Mouse (Mus musculus) testis, adult 2 months (tissue): ENCODE measurements around the gene 2310039H08Rik. TPM values are rescaled to one million over a fixed set of nuclear protein-coding genes. Genes with fewer than 3 reads are reported as not detected.

Source experiments
- H3K27ac ChIP-seq: fragments of 200-500 bp; 2 replicates; pipeline ENCODE4 v1.5.1; 2012; ENCODE audit warnings: low read depth, low read length; ENCODE audit not compliant: control insufficient read depth, insufficient read depth
- H3K27me3 ChIP-seq: fragments of 200-500 bp; 2 replicates; pipeline ENCODE4 v1.6.1; 2012; ENCODE audit warnings: mild to moderate bottlenecking, low read length, moderate library complexity; ENCODE audit not compliant: control insufficient read depth, insufficient read depth
- H3K36me3 ChIP-seq: fragments of 200-500 bp; 2 replicates; pipeline ENCODE4 v1.6.1; 2012; ENCODE audit warnings: mild to moderate bottlenecking, low read length; ENCODE audit not compliant: control insufficient read depth, insufficient read depth
- H3K4me1 ChIP-seq: fragments of 200-500 bp; 2 replicates; pipeline ENCODE4 v1.6.1; 2012; ENCODE audit warnings: low read length; ENCODE audit not compliant: control insufficient read depth, insufficient read depth
- H3K4me3 ChIP-seq: fragments of 200-500 bp; 2 replicates; pipeline ENCODE4 v1.5.1; 2012; ENCODE audit warnings: low read depth, mild to moderate bottlenecking, low read length, moderate library complexity, mixed read lengths; ENCODE audit not compliant: control insufficient read depth
- CTCF ChIP-seq: fragments of 200-500 bp; IDR thresholded peaks from 2 replicates; pipeline ENCODE4 v1.5.1; 2012; ENCODE audit warnings: low read depth, mild to moderate bottlenecking, inconsistent platforms, low read length, moderate library complexity; ENCODE audit not compliant: control insufficient read depth, insufficient read depth, insufficient replicate concordance
- POLR2A ChIP-seq: fragments of 200-500 bp; IDR thresholded peaks from 2 replicates; pipeline ENCODE4 v1.6.1; 2012; ENCODE audit warnings: low read depth, mild to moderate bottlenecking, inconsistent platforms, low read length, moderate library complexity; ENCODE audit not compliant: control insufficient read depth
- polyA plus RNA-seq: library from polyadenylated mRNA; depleted of rRNA; stranded (reverse); fragments of >200 nt; gene quantifications from 2 replicates; pipeline ENCODE4 v1.2.3, GENCODE M21; 2012

The 2310039H08Rik gene
- polyA plus RNA-seq, 1 experiment = 86.6 TPM

DNA sequence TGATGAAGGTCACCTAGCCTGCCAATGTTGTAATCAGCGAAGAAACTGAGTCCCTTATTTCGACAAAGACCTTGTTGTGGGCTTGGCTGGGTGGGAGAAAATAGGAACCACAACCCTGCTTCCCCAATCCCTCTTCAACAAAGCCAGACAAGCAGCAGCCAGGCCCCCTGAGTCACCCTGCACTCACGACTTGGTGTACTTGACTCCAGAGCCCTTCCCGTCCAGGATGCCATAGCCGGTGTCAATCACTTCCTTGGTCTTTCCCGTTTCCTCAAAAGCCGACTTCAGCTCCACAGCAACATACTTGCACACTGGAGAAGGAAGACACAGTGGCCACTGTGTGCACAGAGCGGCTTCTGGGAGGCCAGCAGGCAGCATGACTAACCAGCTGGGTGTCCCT, 25.2 kb upstream of the 2310039H08Rik start:
- H3K27ac ChIP-seq = no peak overlapping the region
- H3K4me3 ChIP-seq = no peak overlapping the region
- no peaks in the 10 kb centered on the region for H3K27me3 ChIP-seq
- H3K36me3 ChIP-seq = 0 out of 2 replicates have a peak, but pooled peaks cover 1% of the 10 kb centered on the region
- H3K4me1 ChIP-seq = peaks cover 9% of the 10 kb centered on the region
- TF ChIP-seq CTCF = no peak
- TF ChIP-seq POLR2A = no peak

DNA sequence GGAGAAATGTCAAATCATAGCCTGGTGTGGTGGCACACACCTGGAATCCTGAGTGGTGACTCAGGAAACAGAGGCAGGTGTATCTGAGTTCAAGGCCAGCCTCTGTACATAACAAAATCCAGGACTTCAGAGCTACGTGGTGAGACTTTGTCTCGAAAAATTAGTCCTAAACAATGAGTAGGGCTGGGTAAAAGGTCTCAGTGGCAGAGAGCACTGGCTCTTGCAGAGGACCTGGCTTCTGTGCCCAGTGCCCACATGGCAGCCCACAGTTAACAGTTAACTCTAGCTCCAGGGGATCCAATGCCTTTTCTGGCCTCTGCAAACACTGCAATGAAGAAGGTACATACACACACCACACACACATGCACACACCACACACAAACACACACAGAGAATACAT, 24.6 kb upstream of the 2310039H08Rik start:
- Histone ChIP-seq H3K36me3 (0 out of 2 replicates have a peak, but pooled peaks cover 1% of the 10 kb centered on the region), H3K27ac (no peak overlapping the region), H3K4me3 (no peak overlapping the region), H3K27me3 (no peaks in the 10 kb centered on the region), H3K4me1 (peaks cover 10% of the 10 kb centered on the region)
- no peak for TF ChIP-seq POLR2A
- TF ChIP-seq CTCF = no peak

DNA sequence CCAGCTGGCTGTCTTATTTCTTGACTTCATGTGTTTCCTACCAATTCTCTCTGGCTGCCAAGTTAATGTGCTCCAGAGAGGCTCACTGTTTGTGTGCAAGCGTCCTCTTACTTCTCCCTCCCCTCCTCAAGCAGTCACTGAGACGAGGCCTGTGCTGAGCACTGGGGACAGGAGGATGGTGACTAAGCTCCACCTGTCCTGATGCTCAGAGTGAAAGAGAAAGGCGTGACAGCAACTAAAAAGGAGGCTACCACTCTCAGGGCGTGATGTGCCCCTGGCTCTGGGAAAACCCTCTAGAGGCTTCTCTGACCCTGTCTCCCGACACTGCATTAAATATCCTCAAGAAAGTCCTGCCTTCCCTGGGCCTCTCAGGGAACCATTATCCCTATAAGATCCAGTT, 23.2 kb upstream of the 2310039H08Rik start:
- H3K27me3 ChIP-seq = no peaks in the 10 kb centered on the region
- no peaks in the 10 kb centered on the region for H3K36me3 ChIP-seq
- no peak overlapping the region for H3K4me3 ChIP-seq
- no peak for TF ChIP-seq POLR2A
- no peak for TF ChIP-seq CTCF
- peaks cover 15% of the 10 kb centered on the region for H3K4me1 ChIP-seq
- H3K27ac ChIP-seq = no peak overlapping the region

DNA sequence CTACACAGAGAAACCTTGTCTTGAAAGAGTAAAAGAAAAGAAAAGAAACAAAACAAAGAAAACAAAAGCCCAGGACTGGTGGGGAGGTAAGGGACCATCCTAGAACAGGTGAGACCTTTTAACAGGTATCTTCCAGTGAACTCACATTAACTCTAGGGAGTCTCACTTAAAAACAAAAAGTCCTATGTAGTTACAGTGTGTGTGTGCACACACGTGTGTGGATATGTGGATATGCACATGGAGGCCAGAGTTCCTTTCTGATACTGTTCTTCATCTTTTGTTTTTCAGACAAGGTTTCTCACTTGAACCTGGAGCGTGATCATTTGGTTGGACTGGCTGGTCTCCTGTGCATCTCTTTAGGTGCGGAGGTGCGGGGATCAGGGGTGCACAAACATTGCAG, 21.9 kb upstream of the 2310039H08Rik start:
- no peak overlapping the region for H3K27ac ChIP-seq
- no peaks in the 10 kb centered on the region for H3K36me3 ChIP-seq
- no peak for TF ChIP-seq CTCF
- no peak for TF ChIP-seq POLR2A
- no peak overlapping the region for H3K4me3 ChIP-seq
- no peaks in the 10 kb centered on the region for H3K27me3 ChIP-seq
- H3K4me1 ChIP-seq = peaks cover 15% of the 10 kb centered on the region

DNA sequence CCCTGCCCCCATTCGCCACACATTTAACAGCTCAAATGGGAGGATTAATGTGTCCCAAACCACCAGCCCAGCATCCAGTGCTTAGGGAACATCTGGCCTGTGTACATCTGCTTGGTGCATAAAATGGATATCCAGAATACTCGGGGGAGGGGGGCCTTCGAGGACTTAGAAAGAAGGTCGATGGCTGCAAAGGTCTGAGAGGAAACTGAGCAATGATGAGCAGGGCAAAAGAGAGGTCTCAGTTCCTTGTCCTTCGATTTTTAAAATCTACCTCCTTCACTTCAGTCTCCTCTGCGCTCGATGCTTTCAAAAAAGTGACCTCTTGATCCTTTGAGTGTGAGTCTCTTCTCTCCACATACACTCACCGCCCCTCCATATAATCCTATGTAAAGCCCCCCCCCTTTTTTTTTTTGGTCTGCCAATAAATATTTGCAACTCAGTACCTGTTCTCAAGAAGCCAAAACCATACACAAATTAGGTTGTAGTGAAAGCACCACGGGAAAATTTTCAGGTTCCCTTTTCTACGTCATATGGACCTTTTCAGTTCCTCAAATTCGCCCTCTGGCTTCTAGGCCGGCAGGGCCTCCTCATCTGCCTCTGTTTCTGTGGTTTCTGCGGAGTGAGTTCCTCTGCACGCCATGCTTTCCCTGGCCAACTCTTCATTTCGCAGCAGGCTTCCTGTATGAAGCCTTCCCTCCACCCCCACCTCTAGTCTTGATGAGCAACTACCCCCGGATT, 21.2 kb upstream of the 2310039H08Rik start:
- peak overlapping the region; percentile 94 for H3K4me3 ChIP-seq
- no peaks in the 10 kb centered on the region for H3K27me3 ChIP-seq
- peaks cover 15% of the 10 kb centered on the region for H3K4me1 ChIP-seq
- no peak for TF ChIP-seq POLR2A
- no peak for TF ChIP-seq CTCF
- H3K36me3 ChIP-seq = no peaks in the 10 kb centered on the region
- peak overlapping the region; percentile 84 for H3K27ac ChIP-seq

DNA sequence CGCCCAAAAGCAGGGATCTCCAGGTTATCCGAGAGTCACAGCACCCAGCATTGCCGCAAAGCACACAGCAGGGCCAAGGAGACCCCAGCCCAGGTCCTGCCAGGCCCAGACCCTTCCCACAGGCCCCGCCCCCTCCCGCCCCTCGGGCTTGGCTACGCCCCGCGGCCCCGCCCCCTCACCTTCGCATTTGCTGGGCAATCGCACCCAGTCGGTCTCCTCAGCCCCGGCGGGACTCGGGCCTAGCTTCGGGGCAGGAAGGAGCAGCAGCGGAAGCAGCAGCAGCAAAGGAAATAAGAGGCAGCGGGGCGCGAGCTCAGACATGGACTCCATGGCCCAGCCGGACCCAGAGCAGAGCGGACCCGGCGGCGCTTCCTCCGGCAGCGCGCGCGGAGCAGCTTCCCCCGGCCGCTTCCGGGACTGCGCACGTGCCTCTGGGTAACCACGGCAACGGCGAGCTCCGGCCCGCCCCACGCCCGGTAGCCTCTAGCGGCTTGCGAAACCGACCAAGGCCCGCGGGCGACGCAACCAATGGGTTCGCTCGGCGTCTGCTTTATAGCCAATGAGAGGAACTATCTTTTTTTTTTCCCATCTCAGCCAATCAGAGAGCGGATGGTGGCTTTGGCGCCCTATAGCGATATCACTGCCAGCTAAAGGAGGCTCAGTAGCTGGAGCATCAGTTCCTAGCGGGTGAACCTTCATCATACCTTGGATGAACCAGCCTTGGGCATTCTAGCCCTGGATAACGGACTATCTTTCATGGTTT, 20.5 kb upstream of the 2310039H08Rik start, which contains the start of gene Cnpy3:
Gene Cnpy3, minus strand, starts transcription at position 421 of the 763 bp plus-strand sequence.
- Histone ChIP-seq H3K4me3 (peak within 1 kb of the TSS; percentile 94), H3K4me1 (peaks cover 15% of the 10 kb centered on the region), H3K27me3 (no peaks in the 10 kb centered on the region), H3K27ac (peak within 1 kb of the TSS; percentile 84), H3K36me3 (no peaks in the 10 kb centered on the region)
- TF ChIP-seq POLR2A (peak; percentile 73), CTCF (no peak)

DNA sequence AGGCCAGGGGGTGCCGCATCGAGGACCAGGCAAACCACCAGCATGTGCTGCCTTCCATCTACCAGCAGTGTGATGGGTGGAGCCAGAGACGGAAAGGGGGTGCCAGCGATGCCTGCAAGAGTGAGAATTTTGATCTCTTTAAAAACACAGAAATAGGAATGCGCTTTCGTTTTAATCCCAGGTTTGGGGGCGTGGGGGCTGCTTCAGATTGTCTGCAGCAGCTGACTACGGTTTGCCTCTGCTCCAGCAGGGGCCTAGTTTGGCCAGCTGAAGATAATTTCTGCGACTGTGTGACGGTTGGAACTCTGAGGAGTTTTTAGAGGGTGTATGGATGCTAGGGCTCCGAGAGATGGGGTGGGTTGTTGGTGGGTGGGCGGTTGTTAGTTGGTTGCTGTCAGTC, 13.7 kb upstream of the 2310039H08Rik start:
- H3K4me3 ChIP-seq = no peak overlapping the region
- peaks cover 1% of the 10 kb centered on the region; the same call in 1 of the 2 replicates for H3K4me1 ChIP-seq
- H3K36me3 ChIP-seq = no peaks in the 10 kb centered on the region
- H3K27ac ChIP-seq = no peak overlapping the region
- H3K27me3 ChIP-seq = no peaks in the 10 kb centered on the region
- no peak for TF ChIP-seq CTCF
- no peak for TF ChIP-seq POLR2A
